Mouse (Mus musculus) G1E (cell line): ENCODE measurements around the gene Ldlrad3. TPM values are rescaled to one million over a fixed set of nuclear protein-coding genes. Genes with fewer than 3 reads are reported as not detected.

Source experiments
- ATAC-seq: 2 replicates; pipeline ENCODE4 v1.8.0; 2016; ENCODE audit warnings: mild to moderate bottlenecking; ENCODE audit not compliant: insufficient number of reproducible peaks, poor library complexity, low FRiP score, severe bottlenecking; ENCODE audit errors: extremely low read depth
- DNase-seq: peaks from one replicate; pipeline ENCODE4 v3.0.0; 2012; ENCODE audit warnings: low spot score
- H3K27me3 ChIP-seq: 2 replicates; pipeline ENCODE4 v1.6.1; 2012; ENCODE audit warnings: mild to moderate bottlenecking, low read length, inconsistent platforms; ENCODE audit not compliant: insufficient read depth
- H3K36me3 ChIP-seq: replicated peaks from 2 replicates; pipeline ENCODE3; 2012; ENCODE audit warnings: mild to moderate bottlenecking, inconsistent platforms
- H3K4me1 ChIP-seq: 2 replicates; pipeline ENCODE4 v1.6.1; 2012; ENCODE audit warnings: low read depth, low read length, inconsistent platforms, mixed read lengths; ENCODE audit not compliant: insufficient read depth
- H3K4me3 ChIP-seq: 2 replicates; pipeline ENCODE4 v1.5.1; 2012; ENCODE audit warnings: low read depth, mild to moderate bottlenecking, inconsistent platforms, low read length, moderate library complexity, mixed read lengths
- H3K9me3 ChIP-seq: replicated peaks from 2 replicates; pipeline ENCODE4 v1.6.1; 2012; ENCODE audit warnings: inconsistent platforms
- CTCF ChIP-seq: IDR thresholded peaks from 2 replicates; pipeline ENCODE4 v1.5.1; 2012; ENCODE audit warnings: low read depth, low read length, inconsistent platforms, mixed read lengths
- GATA1 ChIP-seq: IDR thresholded peaks from 2 replicates; pipeline ENCODE4 v1.6.1; 2012; ENCODE audit warnings: borderline replicate concordance, low read length, inconsistent platforms, mixed read lengths
- GATA2 ChIP-seq: IDR thresholded peaks from 2 replicates; pipeline ENCODE4 v1.6.1; 2012; ENCODE audit warnings: low read depth, low read length, inconsistent platforms, borderline replicate concordance
- POLR2AphosphoS5 ChIP-seq: IDR thresholded peaks from 2 replicates; pipeline ENCODE4 v1.6.1; 2012; ENCODE audit warnings: low read depth, low read length, inconsistent platforms; ENCODE audit not compliant: insufficient replicate concordance
- TAL1 ChIP-seq: conservative IDR thresholded peaks from 2 replicates; pipeline ENCODE4 v1.6.1; 2012; ENCODE audit warnings: low read depth, low read length, inconsistent platforms, mixed read lengths
- polyA plus RNA-seq: library from polyadenylated mRNA; stranded (reverse); fragments of >175 nt; gene quantifications from 2 replicates; pipeline ENCODE4 v1.2.3, GENCODE M21; 2012
- total RNA-seq, 2 experiments: library from RNA; stranded (forward) in 1 of 2; stranded (reverse) in 1 of 2; fragments of 200-1000 nt in 1 of 2; fragments of >200 nt in 1 of 2; fragmentation: Nextera tagmentation in 1 of 2; gene quantifications; 2 replicates each; pipeline ENCODE4 v1.2.3; 2014 to 2017

Ldlrad3 gene
- total and polyA plus RNA-seq, 3 experiments = 0.01 to 0.38 TPM; not detected in 1

DNA sequence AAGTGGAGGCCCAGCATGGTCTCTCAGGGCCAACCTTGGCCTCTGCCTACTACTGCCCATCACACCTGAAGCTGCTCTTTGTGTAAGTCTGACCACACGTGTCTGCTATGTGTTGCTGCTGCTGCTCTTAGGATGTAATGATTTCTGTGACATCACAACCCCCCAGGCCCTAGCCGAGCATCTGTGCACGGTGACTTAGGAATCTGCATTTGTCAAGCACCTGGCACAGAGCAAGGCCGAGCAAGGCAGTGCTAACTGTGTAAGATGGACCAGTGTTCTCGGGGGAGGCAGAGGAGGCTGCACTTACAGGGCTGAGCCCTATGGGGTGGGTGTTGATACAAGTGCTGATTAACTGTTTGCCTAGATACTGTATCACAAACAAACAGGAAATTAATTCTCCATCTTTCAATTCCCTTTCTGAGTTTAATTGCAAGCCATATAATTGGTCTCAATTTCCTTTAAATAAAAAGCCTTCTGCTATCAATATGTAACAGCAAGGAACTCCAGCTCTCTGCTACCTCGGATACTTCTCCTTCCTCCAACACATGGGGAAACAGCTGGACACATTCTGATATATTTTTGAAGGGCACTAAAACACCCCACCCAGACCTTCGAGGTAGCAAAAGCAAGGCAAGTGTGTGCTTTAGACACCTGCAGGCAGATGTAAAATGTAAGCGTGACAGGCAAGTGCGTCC lies 152.2 kb downstream of the Ldlrad3 start:
- ATAC-seq (no peak), DNase-seq (no peak)
- H3K36me3 ChIP-seq = no peaks in the 10 kb centered on the region
- H3K4me3 ChIP-seq = no peak overlapping the region
- TF ChIP-seq GATA1 = no peak
- TF ChIP-seq CTCF = no peak
- TF ChIP-seq POLR2AphosphoS5 = no peak
- no peak for TF ChIP-seq GATA2
- H3K9me3 ChIP-seq = no peaks in the 10 kb centered on the region
- H3K4me1 ChIP-seq = peaks cover 38% of the 10 kb centered on the region
- H3K27me3 ChIP-seq = peaks cover 59% of the 10 kb centered on the region

DNA sequence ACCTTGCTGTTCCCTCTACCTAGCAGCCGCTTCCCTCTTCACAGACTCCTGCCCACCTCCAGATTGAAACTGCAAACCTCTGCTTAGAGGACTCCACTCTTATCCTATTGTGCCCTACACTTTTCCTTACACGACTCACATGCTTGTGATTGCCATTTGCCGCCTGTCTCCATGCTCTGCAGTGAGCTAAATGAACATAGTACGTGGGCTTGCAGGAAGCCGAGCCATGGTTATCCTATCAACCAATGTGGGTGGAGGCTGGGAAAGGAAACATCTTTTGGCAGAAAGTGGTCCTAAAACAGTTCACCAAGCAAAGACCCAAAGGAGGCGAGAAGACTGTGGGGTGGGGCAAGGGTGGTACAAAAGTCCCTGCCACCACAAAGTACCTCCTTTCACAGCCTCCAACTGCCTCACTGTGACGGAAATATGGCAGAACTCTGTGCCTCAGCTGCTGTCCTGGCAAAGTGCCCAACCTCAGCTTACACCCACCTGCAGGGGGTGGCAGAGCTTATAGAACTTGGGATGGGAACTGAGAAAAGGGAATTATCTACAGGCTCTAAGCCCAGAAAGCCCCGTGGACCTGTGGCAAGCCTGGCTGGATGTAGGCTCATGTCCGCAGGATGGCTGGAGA lies 153.4 kb downstream of the Ldlrad3 start:
- Histone ChIP-seq H3K4me1 (peaks cover 28% of the 10 kb centered on the region), H3K36me3 (no peaks in the 10 kb centered on the region), H3K27me3 (peaks cover 56% of the 10 kb centered on the region)

GRCm38 (mm10) chr2:102030652-102031051 lies 155.5 kb downstream of the Ldlrad3 start:
- Histone ChIP-seq H3K4me1 (peaks cover 10% of the 10 kb centered on the region), H3K36me3 (no peaks in the 10 kb centered on the region), H3K4me3 (no peak overlapping the region), H3K27me3 (peaks cover 51% of the 10 kb centered on the region), H3K9me3 (no peaks in the 10 kb centered on the region)
- ATAC-seq = no peak
- TF ChIP-seq CTCF (no peak), POLR2AphosphoS5 (no peak), GATA1 (no peak), TAL1 (no peak), GATA2 (no peak)
- DNase-seq = peak; percentile 9

More for the DNA sequence above, 153.4 kb downstream of the Ldlrad3 start:
- Histone ChIP-seq H3K4me3 (no peak overlapping the region), H3K9me3 (no peaks in the 10 kb centered on the region)
- DNase-seq (no peak), ATAC-seq (no peak)
- TF ChIP-seq POLR2AphosphoS5 = no peak
- no peak for TF ChIP-seq GATA1
- TF ChIP-seq TAL1 = no peak
- TF ChIP-seq GATA2 = no peak
- no peak for TF ChIP-seq CTCF

- Histone ChIP-seq H3K36me3 (no peaks in the 10 kb centered on the region), H3K27me3 (peaks cover 47% of the 10 kb centered on the region), H3K4me1 (peaks cover 10% of the 10 kb centered on the region), H3K4me3 (no peak overlapping the region), H3K9me3 (no peaks in the 10 kb centered on the region)
- ATAC-seq (no peak), DNase-seq (no peak)
- TF ChIP-seq POLR2AphosphoS5 (no peak), TAL1 (no peak), CTCF (no peak), GATA1 (no peak), GATA2 (no peak)
Observed at GRCm38 (mm10) chr2:102030152-102030551, 156.0 kb downstream of the Ldlrad3 start.

DNA sequence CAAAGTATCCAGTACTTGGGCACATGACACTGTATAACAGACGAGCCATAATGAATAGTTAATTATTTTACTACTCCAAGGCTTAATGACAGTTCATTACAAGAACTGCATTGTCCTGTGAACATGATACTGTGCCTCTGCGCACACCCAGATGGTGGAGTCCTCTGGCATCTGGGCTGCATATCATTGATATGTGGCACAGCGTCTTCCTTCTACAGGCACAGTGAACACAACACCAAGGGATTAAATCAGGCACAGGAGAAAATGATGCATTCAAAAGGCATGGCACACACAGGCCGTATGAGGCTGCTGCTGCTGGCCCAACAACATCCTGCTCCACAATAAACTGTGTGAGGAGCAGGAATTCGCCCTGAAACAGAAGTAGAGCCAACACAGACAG lies 156.5 kb downstream of the Ldlrad3 start:
- Histone ChIP-seq H3K27me3 (peaks cover 47% of the 10 kb centered on the region), H3K9me3 (no peaks in the 10 kb centered on the region), H3K4me3 (no peak overlapping the region), H3K4me1 (peaks cover 10% of the 10 kb centered on the region), H3K36me3 (no peaks in the 10 kb centered on the region)
- TF ChIP-seq GATA2 (no peak), TAL1 (no peak), CTCF (no peak), POLR2AphosphoS5 (no peak), GATA1 (no peak)
- no peak for DNase-seq
- no peak for ATAC-seq

DNA sequence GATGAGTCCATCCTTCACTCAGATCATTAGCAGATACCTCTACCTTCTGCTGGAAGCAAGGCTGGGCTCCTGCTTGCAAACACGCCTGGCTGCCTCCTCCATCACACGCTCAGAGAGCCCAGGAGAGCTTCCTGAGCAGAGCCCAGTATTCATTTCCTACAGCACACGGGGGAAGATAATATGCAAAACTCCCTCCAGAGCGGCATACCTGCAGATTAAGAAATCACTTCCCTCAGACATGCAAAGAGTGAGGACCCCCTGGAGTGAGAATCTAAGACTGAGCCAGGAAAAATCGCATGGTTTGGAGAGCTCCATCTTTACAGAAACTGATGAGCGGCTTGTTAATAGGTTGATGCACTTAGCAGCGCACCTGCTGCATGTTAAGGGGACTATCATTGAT lies 158.9 kb downstream of the Ldlrad3 start:
- no peaks in the 10 kb centered on the region for H3K9me3 ChIP-seq
- H3K4me3 ChIP-seq = no peak overlapping the region
- no peak for ATAC-seq
- peaks cover 2% of the 10 kb centered on the region; the same call in 1 of the 2 replicates for H3K4me1 ChIP-seq
- no peaks in the 10 kb centered on the region for H3K36me3 ChIP-seq
- DNase-seq = no peak
- TF ChIP-seq GATA1 = no peak
- TF ChIP-seq POLR2AphosphoS5 = no peak
- TF ChIP-seq TAL1 = no peak
- TF ChIP-seq CTCF = no peak
- TF ChIP-seq GATA2 = no peak
- H3K27me3 ChIP-seq = peaks cover 27% of the 10 kb centered on the region
